Mouse (Mus musculus): ENCODE measurements around the gene Gm17374.
"Not testable (repeated sequence)": the region's sequence is repeated elsewhere in the genome, so short reads cannot be mapped to it uniquely, and the experiment has no call there.

The Gm17374 gene

GRCm38 (mm10) chr2:140151743-140152142 lies at the start of gene Gm17374:
TSS of gene Gm17374 (plus strand) at chr2:140152043.
- not testable (repeated sequence) for DNase-seq (ENCODE audit: low spot score)

GRCm38 (mm10) chr2:140104951-140105350 lies 46.9 kb upstream of the Gm17374 start:
- DNase-seq (ENCODE audit: low spot score), result no peak

- DNase-seq (ENCODE audit: low spot score), result no peak
Observed at GRCm38 (mm10) chr2:140107641-140108040, 44.2 kb upstream of the Gm17374 start.

- DNase-seq (ENCODE audit: low spot score), result no peak
Observed at GRCm38 (mm10) chr2:140108945-140109344, 42.9 kb upstream of the Gm17374 start.

GRCm38 (mm10) chr2:140113851-140114250 lies 38.0 kb upstream of the Gm17374 start:
- DNase-seq (ENCODE audit: low spot score), result no peak

- DNase-seq (ENCODE audit: low spot score), result no peak
Observed at GRCm38 (mm10) chr2:140125516-140125915, 26.3 kb upstream of the Gm17374 start.

- no peak for DNase-seq (ENCODE audit: low spot score)
Observed at GRCm38 (mm10) chr2:140159186-140159730, 7.4 kb downstream of the Gm17374 start.

GRCm38 (mm10) chr2:140163351-140163854 lies 11.6 kb downstream of the Gm17374 start:
- DNase-seq (ENCODE audit: low spot score), result no peak

GRCm38 (mm10) chr2:140169057-140169456 lies 17.2 kb downstream of the Gm17374 start:
- no peak for DNase-seq (ENCODE audit: low spot score)

- DNase-seq (ENCODE audit: low spot score), result peak; percentile 92
Observed at GRCm38 (mm10) chr2:140170127-140170802, 18.4 kb downstream of the Gm17374 start, which contains the start of the genes Esf1 and Ndufaf5. TSS of gene Esf1 (minus strand) at chr2:140170564. TSS of gene Ndufaf5 (plus strand) at chr2:140170649.

- no peak for DNase-seq (ENCODE audit: low spot score)
Observed at GRCm38 (mm10) chr2:140170803-140171553, 19.1 kb downstream of the Gm17374 start.

GRCm38 (mm10) chr2:140185685-140186210 lies 33.9 kb downstream of the Gm17374 start:
- not testable (repeated sequence) for DNase-seq (ENCODE audit: low spot score)

- DNase-seq (ENCODE audit: low spot score), result no peak
Observed at GRCm38 (mm10) chr2:140200713-140201112, 48.9 kb downstream of the Gm17374 start.

- DNase-seq (ENCODE audit: low spot score), result no peak
Observed at GRCm38 (mm10) chr2:140202573-140202972, 50.7 kb downstream of the Gm17374 start.

Data from ovary, postnatal 10 days (tissue).